ENCODE assay signal across 8 mouse cellular contexts in genomic region chr11:43516344-43517021, GRCm38 (mm10). TPM values are rescaled to one million over a fixed set of nuclear protein-coding genes. Genes with fewer than 3 reads are reported as not detected.
DNase-seq lines count a peak whose midpoint lies in the region; ATAC-seq lines count a peak whose summit lies in the region.

No protein-coding gene starts in this region.

- no peak overlapping the region for H3K4me3 ChIP-seq in embryonic facial prominence, embryonic 12.5 days

- no peaks in the 10 kb centered on the region for H3K9me3 ChIP-seq in embryonic facial prominence, embryonic 12.5 days

- peak; percentile 70; the same call in 1 of the 2 replicates for ATAC-seq in embryonic facial prominence, embryonic 12.5 days (ENCODE audit: insufficient number of reproducible peaks, insufficient read depth, low FRiP score, low TSS enrichment)
- ATAC-seq in megakaryocyte-erythroid progenitor cell, adult 5-6 weeks (replicated peaks; ENCODE audit: low FRiP score, low TSS enrichment, poor library complexity, severe bottlenecking), result 0 out of 2 replicates have a peak, but pooled peaks have one; percentile 68
- no peak for ATAC-seq in erythroid progenitor cell, adult 5-6 weeks (replicated peaks; ENCODE audit: low FRiP score, poor library complexity, severe bottlenecking)

- no peaks in the 10 kb centered on the region for H3K27me3 ChIP-seq in embryonic facial prominence, embryonic 12.5 days

- H3K4me2 ChIP-seq in embryonic facial prominence, embryonic 12.5 days (replicated peaks), result no peak overlapping the region

- H3K9ac ChIP-seq in embryonic facial prominence, embryonic 12.5 days, result no peak overlapping the region

- H3K36me3 ChIP-seq in embryonic facial prominence, embryonic 12.5 days, result no peaks in the 10 kb centered on the region

- DNase-seq in layer of hippocampus, postnatal 10 days (ENCODE audit: low spot score in 2 of 2), result peak; percentile 47 to 57
- no peak for DNase-seq in layer of hippocampus, adult 18-20 months (ENCODE audit: low spot score in 2 of 2)
- peak; percentile 43 for DNase-seq in adrenal gland, adult 2 months
- peak; percentile 38 for DNase-seq in kidney, postnatal 14 days
- DNase-seq in yolk sac, embryonic 10.5 days (ENCODE audit: low spot score), result peak; percentile 24

- H3K27ac ChIP-seq in embryonic facial prominence, embryonic 12.5 days, result no peak overlapping the region

- no peaks in the 10 kb centered on the region for H3K4me1 ChIP-seq in embryonic facial prominence, embryonic 12.5 days

- WGBS in embryonic facial prominence, embryonic 12.5 days, result 40% methylated on average over 8 of the region's 8 CpGs

RNA-seq across cellular contexts. Expression of gene Ccnjl, which starts 12.1 kb away (rescaled TPM):
- total RNA-seq in layer of hippocampus, postnatal 10 days (2021), result 10 to 100 TPM in 1 of 2 experiments, 1 to 10 TPM in 1; 8.8 to 10.1 TPM
- 1 to 10 TPM; 9.7 to 9.8 TPM for total RNA-seq in layer of hippocampus, adult 18-20 months (2021)
- 1 to 10 TPM; 2.0 to 2.4 TPM for total RNA-seq in adrenal gland, adult 2 months (2021)
- 3.1 and 3.2 TPM in 2 replicates for polyA plus RNA-seq in adrenal gland, adult 2 months (2012; rRNA removed)
- polyA plus RNA-seq in embryonic facial prominence, embryonic 12.5 days (2016; fragmentation: Nextera tagmentation; extraction: Ambion mirVana), result 22.7 and 23.6 TPM in 2 replicates
- total RNA-seq in megakaryocyte-erythroid progenitor cell, adult 5-6 weeks (2014; fragmentation: Nextera tagmentation), result 1.7 TPM in 1 of 2 replicates, not detected in the other
- 0.11 and 0.33 TPM in 2 replicates for total RNA-seq in megakaryocyte-erythroid progenitor cell, adult 5-6 weeks (2017)
- not detected in 2 replicates for total RNA-seq in erythroid progenitor cell, adult 5-6 weeks (2015; ENCODE audit: low replicate concordance)
- total RNA-seq in erythroid progenitor cell, adult 5-6 weeks (2017; ENCODE audit: low replicate concordance), result not detected in 2 replicates

RNA-seq across cellular contexts. Expression of gene C1qtnf2, which starts 42.4 kb away (rescaled TPM):
- total RNA-seq in layer of hippocampus, postnatal 10 days (2021), result 1 to 10 TPM; 6.8 to 7.4 TPM
- 1 to 10 TPM in 1 of 2 experiments, under 1 TPM in 1; 0.74 to 2.0 TPM for total RNA-seq in layer of hippocampus, adult 18-20 months (2021)
- total RNA-seq in adrenal gland, adult 2 months (2021), result 1 to 10 TPM; 5.2 to 9.1 TPM
- 4.9 and 5.6 TPM in 2 replicates for polyA plus RNA-seq in adrenal gland, adult 2 months (2012; rRNA removed)
- polyA plus RNA-seq in embryonic facial prominence, embryonic 12.5 days (2016; fragmentation: Nextera tagmentation; extraction: Ambion mirVana), result 6.8 and 7.3 TPM in 2 replicates
- not detected in 2 replicates for total RNA-seq in megakaryocyte-erythroid progenitor cell, adult 5-6 weeks (2014; fragmentation: Nextera tagmentation)
- not detected in 2 replicates for total RNA-seq in megakaryocyte-erythroid progenitor cell, adult 5-6 weeks (2017)
- total RNA-seq in erythroid progenitor cell, adult 5-6 weeks (2015; ENCODE audit: low replicate concordance), result not detected in 2 replicates
- total RNA-seq in erythroid progenitor cell, adult 5-6 weeks (2017; ENCODE audit: low replicate concordance), result not detected in 2 replicates

Comparison
In these comparisons a context has a peak if more than half of its experiments do, and no peak if none do; other contexts are left out.
1. DNase-seq: peak in layer of hippocampus, postnatal 10 days (2 of 2), adrenal gland, adult 2 months (single experiment), kidney, postnatal 14 days (single experiment) and yolk sac, embryonic 10.5 days (single experiment); none in layer of hippocampus, adult 18-20 months (0 of 2).